Mouse (Mus musculus) CD4-positive, CD25-positive, alpha-beta regulatory T cell, adult 2 months (primary cell): ENCODE data around the gene Plekhg5.
A peak's percentile ranks its signal among the peaks of the same experiment; 100 is the strongest.

Experiments
- DNase-seq: peaks from one replicate; pipeline ENCODE4 v3.0.0-alpha.2; 2012; ENCODE audit warnings: low read depth, low spot score

Gene Plekhg5

DNA sequence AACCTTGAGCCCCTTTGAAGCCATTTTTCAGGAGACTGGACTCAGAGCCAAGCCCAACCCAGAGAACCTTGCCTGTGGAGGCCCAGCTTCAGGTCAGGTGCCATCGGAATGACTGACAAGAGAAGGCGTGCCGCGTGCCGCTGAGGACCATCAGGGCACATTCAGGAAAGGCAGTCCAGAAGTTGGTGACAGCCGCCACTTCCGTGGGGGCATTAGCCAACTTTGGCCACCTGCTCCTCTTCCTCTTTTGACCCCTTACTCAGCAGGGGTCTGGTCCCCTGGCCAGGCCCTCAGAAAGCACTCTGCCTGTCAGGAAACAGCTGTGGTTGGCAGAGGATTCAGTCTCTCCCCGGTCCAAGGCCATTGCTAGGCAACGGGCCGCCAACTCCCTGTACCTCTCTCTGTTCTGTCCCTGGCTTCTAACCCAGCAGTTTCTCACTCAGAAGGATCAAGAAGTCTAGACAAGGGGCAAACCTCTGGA is at the start of gene Plekhg5:
TSS of gene Plekhg5 (plus strand) at position 378 of the 481 bp plus-strand sequence.
- no peak for DNase-seq

DNA sequence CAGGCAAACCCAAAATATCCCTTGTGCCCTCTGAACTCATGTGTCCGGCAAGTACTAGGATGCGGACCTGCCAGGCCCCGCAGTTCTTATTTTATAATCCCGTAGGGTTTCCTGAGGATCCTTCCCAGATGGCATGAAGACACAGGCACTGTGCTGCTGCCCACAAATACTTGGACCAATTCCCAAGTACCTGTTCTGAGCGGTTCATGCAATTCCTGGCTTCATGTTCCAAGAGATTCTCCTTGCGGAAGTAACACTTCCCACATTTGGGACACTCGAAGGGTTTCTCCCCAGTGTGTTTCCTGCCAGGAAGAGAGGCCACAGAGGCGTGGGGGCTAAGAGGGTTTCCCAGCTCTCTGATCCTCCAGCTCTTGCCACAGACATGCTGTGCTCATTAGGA is 49.8 kb upstream of the Plekhg5 start:
- no peak for DNase-seq

DNA sequence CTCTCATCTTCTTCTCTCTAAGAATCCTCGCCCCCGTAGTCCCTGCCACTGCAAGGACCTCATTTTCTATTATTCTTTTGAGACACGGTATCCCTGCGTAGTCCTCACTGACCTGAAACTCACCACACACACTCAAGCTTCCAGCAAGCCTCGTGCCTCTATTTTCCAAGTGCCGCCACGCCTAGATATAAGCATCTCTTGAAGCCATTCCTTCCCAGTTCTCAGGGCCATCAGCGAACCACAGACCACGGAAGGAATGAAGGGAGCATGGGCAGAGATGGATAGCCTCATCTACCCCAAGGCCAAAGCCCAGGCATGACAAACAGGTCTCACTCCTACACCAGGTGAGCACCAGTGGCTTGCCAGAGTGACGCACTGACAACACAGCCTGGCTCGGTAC is 47.8 kb upstream of the Plekhg5 start:
- DNase-seq = no peak

DNA sequence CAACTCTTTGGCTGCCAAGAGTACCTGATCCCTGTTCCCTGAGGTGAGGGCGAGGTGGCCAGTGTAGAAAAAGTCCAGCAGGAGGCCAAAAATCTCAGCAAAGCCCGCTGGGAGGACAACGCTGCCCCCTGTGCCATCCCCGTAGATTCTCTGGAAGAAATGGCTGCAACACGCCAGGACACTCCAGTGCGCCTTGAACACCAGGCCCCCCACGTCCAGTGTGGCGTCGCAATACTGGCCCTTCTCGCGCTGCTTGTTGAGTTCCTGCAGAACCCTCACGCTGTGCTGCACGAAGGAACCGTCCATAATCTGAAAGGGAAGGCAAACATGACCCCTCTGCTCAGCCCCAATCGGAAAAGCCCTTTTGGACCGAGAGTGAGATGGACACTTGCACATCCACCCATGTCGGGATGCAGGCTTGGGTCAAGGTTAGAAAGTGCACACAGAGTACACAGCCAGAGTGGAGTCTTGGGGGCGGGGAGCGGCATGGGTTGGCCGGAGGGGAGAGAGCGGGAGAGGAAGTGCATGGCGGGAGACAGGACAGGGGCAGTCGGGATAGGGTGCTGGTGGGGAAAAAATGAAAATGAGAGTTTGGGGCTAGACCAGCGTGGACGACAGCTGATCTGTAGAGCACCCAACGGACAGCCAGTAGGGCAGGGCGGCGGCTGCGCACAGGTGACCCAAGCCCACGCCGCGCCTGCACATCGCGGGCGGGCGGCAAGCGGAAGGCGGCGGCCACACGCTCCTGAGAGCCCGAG is 45.4 kb upstream of the Plekhg5 start:
- no peak for DNase-seq

DNA sequence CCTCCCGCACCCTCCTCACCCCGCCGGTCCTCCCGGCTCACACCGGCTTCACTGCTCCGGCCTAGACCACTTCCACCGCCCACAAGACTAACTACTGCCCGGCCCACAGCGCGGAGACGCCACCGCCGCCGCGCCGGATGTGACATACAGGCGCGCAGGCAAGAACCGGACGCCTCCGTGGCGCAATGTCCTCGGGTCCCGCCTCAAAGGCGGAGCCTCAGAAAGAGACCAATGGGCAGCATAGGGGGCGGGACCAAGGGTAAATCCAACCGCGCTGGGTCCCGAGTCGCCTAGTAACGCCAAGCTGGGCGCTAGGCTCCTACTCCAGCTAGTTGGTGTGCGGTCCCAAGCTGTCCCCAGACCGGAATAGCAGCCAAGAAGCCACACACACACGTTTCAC is 44.8 kb upstream of the Plekhg5 start, which contains the start of gene Zbtb48:
TSS of gene Zbtb48 (minus strand) at position 148 of the 400 bp plus-strand sequence.
- peak; percentile 96 for DNase-seq

DNA sequence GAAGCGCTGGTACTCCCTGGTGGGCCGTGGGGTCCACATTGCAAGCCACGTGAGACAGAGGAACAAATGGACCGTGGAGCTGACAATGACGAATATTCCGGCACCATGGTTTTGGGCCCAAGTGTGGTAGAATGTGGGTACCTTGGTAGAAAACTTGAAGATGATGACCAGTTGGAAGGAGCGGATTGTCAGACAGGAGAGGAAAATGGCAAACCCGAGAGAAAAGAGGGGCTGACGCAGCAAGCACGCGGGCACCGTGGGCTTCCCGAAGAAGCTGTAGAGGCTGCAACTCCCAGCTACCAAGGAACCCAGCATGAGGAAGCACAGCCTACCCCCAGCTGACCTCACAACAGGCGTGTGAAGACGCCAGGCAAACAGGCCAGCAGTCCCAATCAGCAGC is 43.8 kb upstream of the Plekhg5 start:
- no peak for DNase-seq

DNA sequence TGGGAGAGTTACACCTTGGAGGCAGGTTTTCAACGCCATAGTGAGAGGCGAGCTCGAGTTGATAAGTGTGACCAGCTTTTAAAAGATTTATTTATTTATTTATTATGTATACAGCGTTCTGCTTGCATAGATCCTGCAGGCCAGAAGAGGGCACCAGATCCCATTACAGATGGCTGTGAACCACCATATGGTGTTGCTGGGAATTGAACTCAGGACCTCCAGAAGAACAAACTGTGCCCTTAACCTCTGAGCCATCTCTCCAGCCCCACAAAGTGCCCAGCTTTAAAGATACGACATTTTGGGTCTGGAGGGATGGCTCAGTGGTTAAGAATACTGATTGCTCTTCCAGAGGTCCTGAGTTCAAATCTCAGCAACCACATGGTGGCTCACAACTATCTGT is 43.2 kb upstream of the Plekhg5 start:
- DNase-seq = peak; percentile 60

DNA sequence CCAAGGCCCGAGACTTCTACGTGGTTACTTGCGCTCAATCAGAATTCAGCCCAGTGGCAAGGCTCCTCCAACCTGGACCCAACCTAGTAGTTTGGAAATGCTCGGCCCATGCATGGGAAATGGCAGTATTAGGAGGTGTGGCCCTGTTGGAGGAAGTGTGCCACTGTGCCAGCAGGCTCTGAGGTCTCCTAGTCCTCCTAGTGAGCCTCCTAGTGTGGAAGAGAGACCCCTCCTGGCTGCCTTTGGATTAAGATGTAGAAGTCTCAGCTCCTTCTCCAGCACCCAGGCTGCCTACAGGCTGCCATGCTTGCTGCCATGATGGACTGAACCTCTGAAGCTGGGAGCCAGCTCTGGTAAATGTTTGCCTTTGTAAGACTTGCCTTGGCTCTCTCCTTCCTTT is 42.3 kb upstream of the Plekhg5 start:
- DNase-seq = no peak

DNA sequence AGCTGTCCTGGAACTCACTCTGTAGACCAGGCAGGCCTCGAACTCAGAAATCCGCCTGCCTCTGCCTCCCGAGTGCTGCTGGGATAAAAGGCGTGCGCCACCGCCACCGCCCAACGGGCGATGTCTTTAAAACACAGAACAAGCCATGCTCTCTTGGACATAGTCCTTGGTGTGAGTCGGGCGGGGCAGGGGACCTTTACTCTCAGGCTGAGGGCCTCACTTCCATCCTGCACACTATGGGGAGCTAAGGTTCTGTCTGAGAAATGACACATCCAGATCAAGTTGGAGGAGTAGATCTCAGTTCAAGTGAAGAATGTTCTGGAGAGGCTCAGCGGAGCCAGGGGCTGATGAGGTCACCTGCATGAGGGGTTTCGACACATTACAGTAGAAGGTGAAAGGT is 39.4 kb upstream of the Plekhg5 start:
- no peak for DNase-seq

DNA sequence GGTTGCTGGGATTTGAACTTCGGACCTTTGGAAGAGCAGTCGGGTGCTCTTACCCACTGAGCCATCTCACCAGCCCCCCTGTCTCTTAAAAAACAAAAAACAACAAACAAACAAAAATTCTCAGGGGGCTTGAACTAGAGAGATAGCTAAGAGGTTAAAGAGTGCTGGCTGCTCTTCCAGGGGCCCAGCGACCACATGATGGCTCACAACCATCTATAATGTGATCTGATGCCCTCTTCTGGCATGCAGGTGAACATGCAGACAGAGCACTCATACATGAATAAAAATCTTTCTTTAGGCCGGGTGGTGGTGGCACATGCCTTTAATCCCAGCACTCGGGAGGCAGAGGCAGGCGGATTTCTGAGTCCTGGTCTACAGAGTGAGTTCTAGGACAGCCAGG is 35.8 kb upstream of the Plekhg5 start:
- DNase-seq = peak; percentile 26

DNA sequence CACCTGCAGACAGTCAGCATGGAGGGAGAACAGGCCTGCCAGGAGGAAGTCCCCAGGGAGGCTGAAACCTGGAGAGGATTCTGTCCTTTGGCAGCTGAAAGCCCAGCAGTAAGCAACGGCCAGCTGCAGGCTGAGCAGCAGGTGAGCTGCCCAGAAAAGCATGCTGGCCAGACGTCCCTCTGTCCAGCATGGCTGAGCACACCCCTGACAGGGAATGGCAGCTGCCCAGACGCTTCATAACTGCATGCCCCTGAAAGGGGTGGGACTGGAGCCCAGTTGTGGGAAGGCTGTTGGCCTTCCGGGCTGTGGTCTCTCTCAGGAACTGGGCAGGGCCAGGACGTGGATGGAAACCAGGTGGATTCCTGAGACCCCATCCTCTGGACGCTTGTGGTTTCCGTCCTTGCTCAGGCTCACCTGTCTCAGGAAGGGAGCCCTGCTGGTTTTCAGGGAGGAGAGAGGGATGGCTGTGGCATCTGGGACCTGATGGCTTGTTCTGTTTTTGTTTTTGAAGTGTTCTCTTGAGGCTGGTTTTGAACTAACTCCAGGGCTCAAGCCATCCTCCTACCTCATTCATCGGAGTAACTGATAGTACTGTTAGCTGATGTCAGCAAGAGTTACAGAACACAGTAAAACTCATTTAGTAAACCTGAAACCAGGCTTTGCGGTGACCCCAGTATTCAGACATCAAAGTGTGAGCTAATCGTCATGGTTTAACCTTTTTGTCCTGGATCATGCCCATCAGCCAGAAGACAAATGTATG is 33.9 kb upstream of the Plekhg5 start, which contains the start of gene Tas1r1:
TSS of gene Tas1r1 (minus strand) at position 344 of the 760 bp plus-strand sequence.
- DNase-seq = peak; percentile 51

DNA sequence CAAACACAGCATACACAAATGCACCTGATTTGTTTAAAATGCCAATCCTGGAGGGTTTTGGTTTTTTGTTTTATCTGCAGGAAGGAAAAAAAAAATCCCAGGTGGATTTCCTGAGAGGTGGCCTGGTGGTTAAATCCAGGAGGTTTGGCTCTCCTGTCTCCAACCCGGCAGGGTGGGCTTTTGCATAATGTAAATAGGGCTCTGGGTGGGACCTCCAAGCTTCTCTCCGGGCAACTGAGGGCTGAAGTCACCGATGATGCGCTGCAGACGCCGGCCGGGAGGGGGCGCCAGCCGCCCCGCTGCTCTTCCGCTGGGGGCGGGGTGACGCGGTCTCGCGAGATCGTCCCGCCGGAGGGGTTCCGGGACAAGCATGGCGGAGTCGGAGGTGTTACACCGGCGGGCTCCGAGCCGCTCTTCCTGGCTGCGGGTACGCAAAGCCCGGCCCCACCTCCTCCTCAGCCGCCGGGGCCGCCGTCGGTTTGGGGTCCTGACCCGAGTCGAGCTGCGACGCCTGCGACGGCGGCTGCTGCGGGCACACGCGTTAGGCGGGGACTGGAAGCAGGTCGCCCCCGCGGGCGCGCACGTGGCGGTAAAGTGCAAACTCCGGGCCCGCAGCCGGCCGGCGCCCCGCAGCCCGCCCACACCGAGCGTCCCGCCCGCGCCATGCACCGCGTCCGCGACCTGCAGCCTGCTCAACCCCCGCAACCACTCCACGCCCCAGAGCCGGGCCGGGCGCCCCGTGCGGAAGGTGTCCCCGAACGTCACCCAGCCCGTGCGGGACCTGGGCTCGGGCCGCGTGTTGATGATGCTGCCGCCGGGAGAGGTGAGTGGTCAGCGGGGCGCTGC is 33.1 kb upstream of the Plekhg5 start, which contains the start of gene Nol9:
TSS of gene Nol9 (plus strand) at position 337 of the 846 bp plus-strand sequence.
- DNase-seq = peak; percentile 97

DNA sequence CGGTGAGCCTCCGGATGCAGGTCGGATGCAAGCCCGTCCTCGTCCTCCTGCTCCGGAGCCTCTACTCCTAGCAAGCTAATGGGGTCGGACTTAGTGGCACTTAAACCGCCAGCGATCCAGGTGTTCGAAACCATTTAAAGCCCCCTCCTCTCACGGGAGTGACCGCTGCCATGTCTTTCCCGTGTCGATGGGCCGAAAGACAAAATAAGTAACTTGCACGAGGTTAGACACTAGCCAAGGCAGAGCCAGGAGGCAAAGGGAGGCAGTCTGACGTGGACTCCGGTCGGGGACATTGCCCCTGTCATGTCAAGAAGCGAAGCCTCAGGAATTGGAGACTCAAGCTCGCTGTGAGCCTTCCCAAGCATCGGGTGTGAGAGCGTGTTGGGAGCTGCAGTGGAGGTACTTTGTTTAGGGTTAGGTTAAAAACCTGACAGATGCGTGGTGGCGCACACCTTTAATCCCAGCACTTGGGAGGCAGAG is 32.4 kb upstream of the Plekhg5 start:
- DNase-seq = no peak

DNA sequence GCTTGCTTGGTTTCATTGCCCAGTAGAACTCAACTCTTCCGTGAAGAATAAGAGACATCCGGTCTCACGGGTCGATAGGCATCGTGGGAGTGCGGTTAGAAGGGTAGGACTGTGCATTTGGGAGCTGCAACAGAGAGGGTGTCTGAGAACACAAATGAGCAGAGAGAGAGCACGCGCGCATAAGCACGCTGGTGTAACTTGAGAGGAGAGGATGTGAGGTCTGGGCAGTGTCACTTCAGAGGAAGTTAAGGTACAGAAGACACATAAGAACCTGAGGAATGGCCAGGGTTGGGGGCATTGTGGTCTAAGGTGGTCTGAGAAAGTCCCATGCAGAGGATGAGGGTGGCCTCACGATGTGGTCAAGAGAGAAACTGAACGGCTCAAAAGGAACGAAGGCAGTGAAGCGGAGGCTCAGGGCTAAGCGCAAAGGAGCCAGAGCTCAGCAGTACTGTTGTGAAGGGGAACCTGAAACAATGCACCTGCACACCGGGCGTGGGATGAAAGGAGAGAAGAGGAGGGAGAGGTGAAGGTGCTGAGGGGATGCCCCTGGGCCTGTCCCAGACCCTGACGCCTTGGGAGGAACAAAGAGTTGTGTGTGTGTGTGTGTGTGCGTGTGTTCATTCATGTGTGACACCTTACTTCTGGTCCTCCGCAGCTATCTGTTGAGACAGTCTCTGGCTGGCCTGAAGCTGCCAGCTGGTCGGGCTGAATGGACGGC is 30.2 kb upstream of the Plekhg5 start:
- no peak for DNase-seq

DNA sequence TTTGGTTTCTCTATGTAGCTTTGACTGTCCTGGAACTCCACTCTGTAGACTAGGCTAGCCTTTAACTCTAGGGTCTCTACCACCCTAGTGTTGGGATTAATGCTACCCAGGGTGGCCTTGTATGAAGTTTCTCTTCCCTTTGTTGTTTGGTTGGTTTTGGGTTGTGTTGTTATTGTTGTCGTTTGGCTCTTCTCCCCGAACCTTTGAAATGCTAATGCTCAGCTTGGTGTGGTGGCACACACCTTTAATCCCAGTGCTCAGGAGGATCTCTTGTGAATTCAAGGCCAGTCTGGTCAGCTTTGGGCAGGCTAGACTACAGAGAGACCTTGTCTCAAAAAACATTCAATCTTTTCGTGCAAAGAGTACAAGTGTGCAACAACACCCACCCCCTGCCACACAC is 29.1 kb upstream of the Plekhg5 start:
- no peak for DNase-seq

DNA sequence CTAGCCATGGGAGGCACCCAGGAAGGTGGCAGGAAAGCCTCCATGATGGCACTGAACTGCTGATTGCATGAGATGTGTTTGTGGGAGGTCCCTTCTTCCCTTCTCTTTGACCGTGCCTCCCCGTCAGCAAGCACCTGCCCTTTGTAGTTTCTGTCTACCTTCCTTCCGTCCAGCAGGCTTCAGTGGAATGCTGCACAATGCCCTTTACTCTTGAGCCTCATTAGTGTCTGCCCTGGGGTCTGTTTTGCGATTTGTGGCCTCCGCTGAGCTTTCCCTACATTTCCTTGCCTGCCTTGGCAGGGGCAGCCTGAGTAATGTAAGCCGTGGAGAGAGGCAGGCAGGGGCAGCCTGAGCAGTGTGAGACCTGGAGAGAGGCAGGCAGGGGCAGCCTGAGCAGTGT is 27.7 kb upstream of the Plekhg5 start:
- DNase-seq = no peak

DNA sequence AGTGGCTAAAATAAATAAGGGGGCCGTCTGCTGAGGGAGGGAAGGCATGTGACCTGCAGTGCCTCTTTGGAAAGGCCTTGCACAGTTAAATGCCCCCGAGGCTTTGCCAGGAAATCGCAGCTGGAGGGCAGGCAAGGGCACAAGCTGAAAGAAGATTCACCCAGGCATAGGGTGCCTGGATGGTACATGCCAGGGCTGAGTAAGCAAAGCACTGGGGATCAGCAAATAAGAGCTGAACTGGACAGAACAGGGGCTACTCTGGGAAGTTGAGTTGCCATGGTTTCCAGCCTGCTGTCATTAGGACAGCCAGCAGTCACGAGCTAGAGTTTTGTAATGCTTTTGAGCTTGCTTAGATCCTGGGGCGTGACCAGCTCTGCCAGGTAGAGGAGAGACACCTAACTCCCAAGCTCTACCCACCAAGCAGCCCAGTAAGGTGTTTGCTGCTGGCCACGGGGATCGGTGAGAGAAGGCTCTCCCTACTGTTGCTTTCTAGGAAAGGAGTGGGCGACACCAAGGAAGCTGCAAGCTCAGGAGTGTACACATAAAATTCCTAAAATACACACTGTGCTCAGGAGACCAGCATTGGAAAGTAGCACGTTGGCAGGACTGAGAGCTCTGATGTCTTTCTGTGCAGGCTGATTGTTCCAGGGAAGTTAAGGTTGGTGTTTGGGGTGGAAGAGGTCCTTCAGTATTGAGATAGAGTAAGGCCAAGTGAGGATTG is 9.7 kb upstream of the Plekhg5 start:
- no peak for DNase-seq

DNA sequence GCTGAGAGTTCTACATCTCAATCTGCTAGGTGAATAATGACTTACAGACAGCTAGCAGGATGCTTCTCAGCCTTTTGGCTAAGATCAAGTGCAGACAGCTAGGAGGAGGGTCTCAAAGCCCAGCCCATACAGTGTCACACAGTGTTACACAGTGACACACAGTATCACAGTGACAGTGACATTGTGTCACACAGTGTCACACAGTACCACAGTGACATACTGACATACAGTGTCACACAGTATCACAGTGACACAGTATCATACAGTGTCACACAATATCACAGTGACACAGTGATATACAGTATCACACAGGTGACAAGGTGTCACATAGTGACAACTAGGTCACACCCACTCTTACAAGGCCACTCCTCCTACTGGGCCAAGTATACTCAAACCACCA is 5.0 kb upstream of the Plekhg5 start:
- DNase-seq = no peak

DNA sequence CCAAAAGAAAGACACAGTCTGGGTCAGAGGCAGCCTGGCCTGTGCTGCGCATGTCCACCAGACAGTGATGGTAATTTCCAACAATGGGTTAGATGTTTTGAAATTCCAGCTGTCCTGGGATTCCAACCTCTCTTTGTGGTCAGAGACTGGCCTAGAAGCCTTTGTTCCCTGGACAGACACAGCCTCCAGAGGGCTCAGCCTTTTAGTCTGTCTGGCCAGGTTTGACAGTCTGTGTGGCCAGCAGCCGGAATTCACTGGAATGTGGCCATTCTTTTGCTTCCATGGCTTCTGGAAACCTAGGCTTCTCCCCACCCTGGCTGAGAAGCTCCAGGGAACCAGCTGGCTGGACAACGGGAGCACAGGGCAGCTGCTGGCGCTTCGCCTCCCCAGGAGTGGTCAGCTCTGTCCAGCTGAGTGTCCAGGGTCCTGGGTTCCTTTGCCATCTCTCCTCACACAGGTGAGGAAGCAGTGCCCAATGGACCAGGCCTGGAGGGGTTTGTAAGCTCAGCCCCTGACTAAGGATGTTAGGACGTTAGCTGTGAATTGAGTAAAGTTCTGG is 4.1 kb upstream of the Plekhg5 start:
- DNase-seq = no peak

DNA sequence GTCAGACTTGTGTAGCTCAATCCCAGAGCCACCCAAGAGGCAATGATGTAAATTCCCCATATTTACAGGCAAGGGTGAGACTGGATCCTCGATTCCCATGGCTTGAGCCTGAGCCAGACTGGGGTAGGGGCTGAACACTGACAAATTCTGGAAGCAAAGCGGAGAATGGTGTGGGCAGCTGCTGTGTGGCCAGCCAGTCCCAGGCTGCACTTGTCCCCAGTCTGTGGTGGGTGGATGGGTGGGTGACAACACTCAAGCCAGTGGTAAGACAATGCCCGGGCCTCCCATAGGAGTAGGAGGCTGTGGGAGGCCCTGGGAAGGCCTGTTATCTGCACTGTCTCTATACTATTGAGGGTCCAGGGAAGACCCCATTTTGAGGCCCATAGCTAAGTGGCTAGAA is 3.1 kb upstream of the Plekhg5 start:
- DNase-seq = no peak
